Mouse (Mus musculus): ENCODE measurements around the gene Ppm1g. TPM values are rescaled to one million over a fixed set of nuclear protein-coding genes. Genes with fewer than 3 reads are reported as not detected.
A peak's percentile ranks its signal among the peaks of the same experiment; 100 is the strongest.

The Ppm1g gene
- 100 to 1,000 TPM; 125 to 127 TPM for total RNA-seq (2021)
- long read RNA-seq, experiment 1, transcript Ppm1g-201 (10 exons, 2,307 nt), result major isoform, 184 of 204 reads
- long read RNA-seq, experiment 1, partial matches to known transcripts, result 5 of 204 reads
- long read RNA-seq, experiment 1, other reads (novel, unspliced or antisense), result 15 of 204 reads
- long read RNA-seq, experiment 2, transcript Ppm1g-201 (10 exons, 2,307 nt), result major isoform, 60 of 71 reads
- long read RNA-seq, experiment 2, partial matches to known transcripts, result 6 of 71 reads
- long read RNA-seq, experiment 2, other reads (novel, unspliced or antisense), result 4 of 71 reads

- DNase-seq, result peak; percentile 99
These were observed at the start of gene Ppm1g for GRCm38 (mm10) chr5:31220448-31221303. TSS of gene Ppm1g (minus strand) at chr5:31220687.

GRCm38 (mm10) chr5:31267686-31268085 is 47.2 kb upstream of the Ppm1g start:
- DNase-seq, result no peak

GRCm38 (mm10) chr5:31266101-31266500 is 45.6 kb upstream of the Ppm1g start:
- no peak for DNase-seq

- no peak for DNase-seq
These were observed 37.1 kb upstream of the Ppm1g start for GRCm38 (mm10) chr5:31257616-31258015.

GRCm38 (mm10) chr5:31255971-31256370 is 35.5 kb upstream of the Ppm1g start:
- no peak for DNase-seq

GRCm38 (mm10) chr5:31255381-31255780 is 34.9 kb upstream of the Ppm1g start:
- DNase-seq, result no peak

- DNase-seq, result no peak
These were observed 34.4 kb upstream of the Ppm1g start for GRCm38 (mm10) chr5:31254901-31255300.

- peak; percentile 68 for DNase-seq
These were observed 34.0 kb upstream of the Ppm1g start for GRCm38 (mm10) chr5:31254452-31254851.

- no peak for DNase-seq
These were observed 33.3 kb upstream of the Ppm1g start for GRCm38 (mm10) chr5:31253806-31254205.

- no peak for DNase-seq
These were observed 32.5 kb upstream of the Ppm1g start for GRCm38 (mm10) chr5:31252795-31253545.

GRCm38 (mm10) chr5:31252151-31252550 is 31.7 kb upstream of the Ppm1g start:
- no peak for DNase-seq

- no peak for DNase-seq
These were observed 31.1 kb upstream of the Ppm1g start, which contains the start of gene Krtcap3 for GRCm38 (mm10) chr5:31251541-31252101. TSS of gene Krtcap3 (plus strand) at chr5:31251691.

GRCm38 (mm10) chr5:31250716-31251115 is 30.2 kb upstream of the Ppm1g start:
- DNase-seq, result no peak

- no peak for DNase-seq
These were observed 21.7 kb upstream of the Ppm1g start for GRCm38 (mm10) chr5:31242191-31242590.

- no peak for DNase-seq
These were observed 21.1 kb upstream of the Ppm1g start for GRCm38 (mm10) chr5:31241522-31242034.

GRCm38 (mm10) chr5:31240637-31241521 is 20.4 kb upstream of the Ppm1g start, which contains the start of the genes Nrbp1 and Gm9970:
TSS of gene Nrbp1 (plus strand) at chr5:31240864.
TSS of gene Gm9970 (minus strand) at chr5:31241232.
- DNase-seq, result peak; percentile 98

GRCm38 (mm10) chr5:31226641-31227040 is 6.2 kb upstream of the Ppm1g start:
- no peak for DNase-seq

GRCm38 (mm10) chr5:31222696-31223095 is 2.2 kb upstream of the Ppm1g start:
- no peak for DNase-seq

GRCm38 (mm10) chr5:31221304-31221945 is 938 bp upstream of the Ppm1g start:
- DNase-seq, result peak; percentile 64

- peak; percentile 67 for DNase-seq
These were observed 508 bp downstream of the Ppm1g start for GRCm38 (mm10) chr5:31219911-31220447.

All from adrenal gland, postnatal 10 days (tissue).